Mouse (Mus musculus): ENCODE measurements around the gene Tiparp. TPM values are rescaled to one million over a fixed set of nuclear protein-coding genes. Genes with fewer than 3 reads are reported as not detected.

Tiparp gene
- polyA plus RNA-seq, 2 experiments: 8.9 to 31.4 TPM

DNA sequence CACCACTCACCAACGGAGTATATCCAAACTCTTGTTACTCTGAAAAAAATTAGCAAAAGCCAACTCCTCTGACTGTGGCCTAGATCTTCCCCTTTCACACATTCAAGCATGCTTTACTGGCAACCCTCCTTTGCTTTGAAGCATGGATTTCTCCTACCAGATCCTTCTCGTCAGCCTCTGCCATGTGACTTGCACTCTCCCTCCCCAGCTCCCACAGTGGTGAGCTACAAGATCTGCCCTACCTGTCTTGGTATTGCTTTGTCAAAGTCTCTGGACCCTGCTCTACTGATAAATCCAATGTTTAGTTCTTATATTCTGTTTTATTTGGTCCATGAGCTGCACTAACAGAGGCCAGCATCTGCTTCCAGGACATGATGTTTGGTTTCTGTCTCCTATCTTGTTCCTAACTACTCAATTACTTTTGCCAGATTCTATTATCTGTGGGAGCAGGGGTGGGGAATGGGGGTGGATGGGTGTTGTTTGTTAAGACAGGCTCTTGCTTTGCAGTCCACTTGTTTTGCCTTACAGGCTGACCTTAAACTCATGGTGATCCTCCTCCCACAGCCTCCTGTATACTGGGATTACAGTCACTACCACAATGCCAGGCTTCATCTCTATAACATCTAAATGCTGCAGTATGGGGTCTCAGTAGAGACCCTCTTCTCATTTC is 40.7 kb upstream of the Tiparp start:
- ATAC-seq (ENCODE audit: low FRiP score, low read depth) (no peak), DNase-seq (ENCODE audit: low spot score) (no peak)
- no peaks in the 10 kb centered on the region for H3K36me3 ChIP-seq (ENCODE audit: control insufficient read depth, insufficient read depth, low read length)
- no peak overlapping the region for H3K27ac ChIP-seq (replicated peaks; ENCODE audit: low read depth, low read length)
- H3K4me3 ChIP-seq (replicated peaks; ENCODE audit: low read length): no peak overlapping the region
- TF ChIP-seq POLR2A (IDR thresholded peaks at IDR 0.05; ENCODE audit: borderline replicate concordance, extremely low read depth, insufficient read depth, insufficient read length): no peak
- H3K9me3 ChIP-seq (ENCODE audit: control insufficient read depth, low read length): no peaks in the 10 kb centered on the region
- H3K27me3 ChIP-seq (ENCODE audit: control insufficient read depth, insufficient read depth, low read length): no peaks in the 10 kb centered on the region
- peaks cover 9% of the 10 kb centered on the region for H3K4me1 ChIP-seq (ENCODE audit: control insufficient read depth, insufficient read depth, low read length)
- no peak overlapping the region for H3K9ac ChIP-seq (ENCODE audit: low read depth, low read length, severe bottlenecking)
- 74% methylated on average over 2 of the region's 2 CpGs for WGBS
- no peak overlapping the region for H3K4me2 ChIP-seq (replicated peaks; ENCODE audit: low read depth, low read length, severe bottlenecking)

DNA sequence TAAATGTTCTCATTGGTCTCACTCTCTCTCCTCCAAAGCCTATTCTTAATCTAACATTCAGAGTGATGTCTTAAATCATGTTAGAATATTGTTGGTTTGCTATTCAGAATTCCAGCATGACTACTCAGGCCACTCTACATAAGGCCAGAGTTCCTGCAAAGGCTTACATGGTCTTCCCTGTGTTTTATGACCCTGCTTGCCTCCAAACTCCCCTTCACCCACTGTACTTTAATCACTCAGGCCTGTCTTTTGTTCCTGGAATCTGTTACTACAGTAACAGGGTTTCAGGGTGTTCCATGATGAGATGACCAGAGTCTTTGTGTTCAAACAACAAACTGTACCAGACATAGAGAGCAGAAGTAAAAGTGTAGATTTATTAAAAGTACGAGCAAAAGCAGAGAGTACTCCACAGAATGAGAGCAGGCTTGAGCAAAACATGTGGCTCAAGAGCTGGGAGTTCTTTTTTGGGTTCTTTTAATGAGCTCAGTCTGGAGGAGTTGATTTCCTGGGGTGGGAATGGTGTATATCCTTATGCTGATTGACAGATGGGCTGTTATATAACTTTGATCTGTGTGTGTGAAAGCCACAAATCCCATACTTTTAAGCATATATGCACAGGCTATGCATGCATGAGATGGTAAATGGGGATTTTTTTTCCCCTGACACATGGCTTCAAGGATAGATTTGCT is 39.5 kb upstream of the Tiparp start:
- 35% methylated on average over 1 of the region's 1 CpGs for WGBS
- Histone ChIP-seq H3K4me1 (ENCODE audit: control insufficient read depth, insufficient read depth, low read length) (no peaks in the 10 kb centered on the region), H3K9ac (ENCODE audit: low read depth, low read length, severe bottlenecking) (no peak overlapping the region), H3K4me2 (replicated peaks; ENCODE audit: low read depth, low read length, severe bottlenecking) (no peak overlapping the region), H3K27ac (replicated peaks; ENCODE audit: low read depth, low read length) (no peak overlapping the region), H3K36me3 (ENCODE audit: control insufficient read depth, insufficient read depth, low read length) (no peaks in the 10 kb centered on the region), H3K27me3 (ENCODE audit: control insufficient read depth, insufficient read depth, low read length) (no peaks in the 10 kb centered on the region), H3K9me3 (ENCODE audit: control insufficient read depth, low read length) (no peaks in the 10 kb centered on the region), H3K4me3 (replicated peaks; ENCODE audit: low read length) (no peak overlapping the region)
- TF ChIP-seq POLR2A (IDR thresholded peaks at IDR 0.05; ENCODE audit: borderline replicate concordance, extremely low read depth, insufficient read depth, insufficient read length): no peak
- ATAC-seq (ENCODE audit: low FRiP score, low read depth) (no peak), DNase-seq (ENCODE audit: low spot score) (no peak)

DNA sequence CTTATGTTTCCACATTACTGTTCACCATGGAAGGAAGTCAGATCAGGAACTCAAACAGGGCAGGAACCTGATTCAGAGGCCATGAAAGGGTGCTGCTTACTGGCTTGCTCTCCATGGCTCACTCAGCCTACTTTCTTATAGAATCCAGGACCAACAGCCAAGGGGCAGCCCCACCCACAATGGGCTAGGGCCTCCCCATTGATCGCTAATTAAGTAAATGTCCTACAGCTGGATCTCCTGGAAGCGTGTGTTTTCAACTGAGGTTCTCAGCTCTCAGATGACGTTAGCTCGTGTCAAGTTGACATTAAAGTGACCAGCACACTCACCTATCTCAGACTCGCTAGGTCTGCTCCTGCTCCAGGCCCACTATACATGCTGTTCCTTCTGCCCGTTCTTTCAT is 38.6 kb upstream of the Tiparp start:
- Histone ChIP-seq H3K4me1 (ENCODE audit: control insufficient read depth, insufficient read depth, low read length) (peaks cover 7% of the 10 kb centered on the region), H3K27ac (replicated peaks; ENCODE audit: low read depth, low read length) (no peak overlapping the region), H3K27me3 (ENCODE audit: control insufficient read depth, insufficient read depth, low read length) (no peaks in the 10 kb centered on the region), H3K36me3 (ENCODE audit: control insufficient read depth, insufficient read depth, low read length) (no peaks in the 10 kb centered on the region), H3K4me3 (replicated peaks; ENCODE audit: low read length) (no peak overlapping the region), H3K4me2 (replicated peaks; ENCODE audit: low read depth, low read length, severe bottlenecking) (no peak overlapping the region), H3K9ac (ENCODE audit: low read depth, low read length, severe bottlenecking) (no peak overlapping the region), H3K9me3 (ENCODE audit: control insufficient read depth, low read length) (no peaks in the 10 kb centered on the region)
- WGBS: 75% methylated on average over 6 of the region's 6 CpGs
- DNase-seq (ENCODE audit: low spot score): no peak
- no peak for ATAC-seq (ENCODE audit: low FRiP score, low read depth)
- no peak for TF ChIP-seq POLR2A (IDR thresholded peaks at IDR 0.05; ENCODE audit: borderline replicate concordance, extremely low read depth, insufficient read depth, insufficient read length)

DNA sequence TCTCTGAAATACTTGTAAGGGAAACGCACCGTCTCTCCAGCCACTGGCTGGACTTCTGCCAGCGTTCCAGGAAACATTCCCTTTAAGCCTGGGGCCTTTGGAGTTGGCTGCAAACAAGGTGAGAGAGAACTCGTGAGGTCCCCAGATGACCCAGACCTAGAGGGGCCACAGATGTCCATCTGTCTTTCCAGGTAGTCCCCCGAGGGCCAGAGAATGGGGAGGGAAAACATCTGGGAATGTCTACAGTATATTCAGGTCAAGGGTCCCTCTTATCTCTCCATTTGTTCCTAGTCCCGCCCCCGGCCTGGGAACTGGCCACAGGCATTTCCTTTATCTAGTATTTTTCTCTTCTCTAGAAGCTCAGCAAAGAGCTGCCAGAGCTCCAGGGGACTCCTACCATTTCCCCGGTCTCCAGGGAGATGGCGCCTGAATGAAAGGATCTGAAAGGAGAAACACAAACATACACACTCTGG is 33.9 kb upstream of the Tiparp start:
- Histone ChIP-seq H3K9me3 (ENCODE audit: control insufficient read depth, low read length) (no peaks in the 10 kb centered on the region), H3K4me2 (replicated peaks; ENCODE audit: low read depth, low read length, severe bottlenecking) (no peak overlapping the region), H3K27me3 (ENCODE audit: control insufficient read depth, insufficient read depth, low read length) (no peaks in the 10 kb centered on the region), H3K4me3 (replicated peaks; ENCODE audit: low read length) (no peak overlapping the region), H3K4me1 (ENCODE audit: control insufficient read depth, insufficient read depth, low read length) (peaks cover 8% of the 10 kb centered on the region), H3K36me3 (ENCODE audit: control insufficient read depth, insufficient read depth, low read length) (no peaks in the 10 kb centered on the region), H3K27ac (replicated peaks; ENCODE audit: low read depth, low read length) (no peak overlapping the region), H3K9ac (ENCODE audit: low read depth, low read length, severe bottlenecking) (no peak overlapping the region)
- 33% methylated on average over 9 of the region's 9 CpGs for WGBS
- no peak for DNase-seq (ENCODE audit: low spot score)
- TF ChIP-seq POLR2A (IDR thresholded peaks at IDR 0.05; ENCODE audit: borderline replicate concordance, extremely low read depth, insufficient read depth, insufficient read length): no peak
- no peak for ATAC-seq (ENCODE audit: low FRiP score, low read depth)

DNA sequence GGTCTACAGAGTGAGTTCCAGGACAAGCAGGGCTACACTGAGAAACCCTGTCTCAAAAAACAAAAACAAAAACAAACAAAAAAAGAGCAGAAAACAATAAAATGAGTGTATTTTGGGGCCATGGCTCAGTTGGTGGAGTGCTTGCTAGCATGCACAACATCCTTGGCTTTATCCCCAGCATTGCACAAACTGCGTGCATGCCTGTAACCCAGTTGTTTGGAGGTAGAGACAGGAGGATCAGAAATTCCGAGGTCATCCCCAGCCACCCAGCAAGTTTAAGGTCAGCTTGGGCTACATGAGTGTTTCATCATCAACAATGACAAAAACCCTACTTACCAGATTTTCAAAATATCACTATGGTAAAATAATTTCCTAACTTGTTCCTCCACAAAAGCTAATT is 20.4 kb upstream of the Tiparp start:
- Histone ChIP-seq H3K27me3 (ENCODE audit: control insufficient read depth, insufficient read depth, low read length) (no peaks in the 10 kb centered on the region), H3K9me3 (ENCODE audit: control insufficient read depth, low read length) (no peaks in the 10 kb centered on the region), H3K4me3 (replicated peaks; ENCODE audit: low read length) (no peak overlapping the region), H3K4me2 (replicated peaks; ENCODE audit: low read depth, low read length, severe bottlenecking) (no peak overlapping the region), H3K9ac (ENCODE audit: low read depth, low read length, severe bottlenecking) (no peak overlapping the region), H3K27ac (replicated peaks; ENCODE audit: low read depth, low read length) (no peak overlapping the region), H3K36me3 (ENCODE audit: control insufficient read depth, insufficient read depth, low read length) (no peaks in the 10 kb centered on the region), H3K4me1 (ENCODE audit: control insufficient read depth, insufficient read depth, low read length) (no peaks in the 10 kb centered on the region)
- 72% methylated on average over 2 of the region's 2 CpGs for WGBS
- DNase-seq (ENCODE audit: low spot score) (no peak), ATAC-seq (ENCODE audit: low FRiP score, low read depth) (no peak)
- TF ChIP-seq POLR2A (IDR thresholded peaks at IDR 0.05; ENCODE audit: borderline replicate concordance, extremely low read depth, insufficient read depth, insufficient read length): no peak
